Mouse (Mus musculus) left cerebral cortex, adult 18-20 months (tissue): Measurements from ENCODE around the gene Slc38a2. TPM values are rescaled to one million over a fixed set of nuclear protein-coding genes. Genes with fewer than 3 reads are reported as not detected.

Experiments used
- total RNA-seq, 2 experiments: library from RNA; stranded (reverse); gene quantifications; 2 replicates each; pipeline ENCODE4 v1.2.3; 2021

The Slc38a2 gene
- total RNA-seq, 2 experiments from 2014 or later, result 93.9 to 101 TPM

Other genes starting within 250 kb of the Slc38a2 start
- gene Scaf11, start 238.9 kb downstream of the Slc38a2 start, total RNA-seq, result 10 to 100 TPM; 54.3 to 54.7 TPM
- gene Slc38a1, start 56.8 kb downstream of the Slc38a2 start, total RNA-seq, result 100 to 1,000 TPM; 112 to 114 TPM